Mouse (Mus musculus): Measurements from ENCODE around the gene Secisbp2l.

GRCm38 (mm10) chr2:125765029-125765428, 17.6 kb downstream of the Secisbp2l start:
- TF ChIP-seq CTCF (IDR thresholded peaks at IDR 0.05; ENCODE audit: low read depth) = peak; percentile 78
- no peak for TF ChIP-seq EP300 (optimal IDR thresholded peaks at IDR 0.05)
